Mouse (Mus musculus): ENCODE measurements around the gene Selp. TPM values are rescaled to one million over a fixed set of nuclear protein-coding genes. Genes with fewer than 3 reads are reported as not detected.

Selp gene
- polyA plus RNA-seq, 1 experiment from 2014 or later, result 0.08 TPM

- 84% methylated on average over 11 of the region's 11 CpGs for WGBS
- Histone ChIP-seq H3K27ac (replicated peaks) (no peak overlapping the region), H3K9ac (no peak overlapping the region), H3K27me3 (replicated peaks) (no peaks in the 10 kb centered on the region), H3K4me1 (no peaks in the 10 kb centered on the region), H3K4me2 (no peak overlapping the region), H3K4me3 (no peak overlapping the region), H3K36me3 (no peaks in the 10 kb centered on the region), H3K9me3 (no peaks in the 10 kb centered on the region)
- no peak for ATAC-seq (ENCODE audit: extremely low read depth, insufficient number of reproducible peaks, low FRiP score, low TSS enrichment)
Measured at GRCm38 (mm10) chr1:164079091-164079490, 36.0 kb upstream of the Selp start.

GRCm38 (mm10) chr1:164083046-164083445, 32.0 kb upstream of the Selp start:
- no peak overlapping the region for H3K4me3 ChIP-seq
- no peak overlapping the region for H3K9ac ChIP-seq
- ATAC-seq (ENCODE audit: extremely low read depth, insufficient number of reproducible peaks, low FRiP score, low TSS enrichment), result no peak
- no peaks in the 10 kb centered on the region for H3K36me3 ChIP-seq
- H3K4me2 ChIP-seq, result no peak overlapping the region
- H3K4me1 ChIP-seq, result no peaks in the 10 kb centered on the region
- WGBS, result 75% methylated on average over 4 of the region's 4 CpGs
- H3K9me3 ChIP-seq, result no peaks in the 10 kb centered on the region
- H3K27ac ChIP-seq (replicated peaks), result no peak overlapping the region
- no peaks in the 10 kb centered on the region for H3K27me3 ChIP-seq (replicated peaks)

- Histone ChIP-seq H3K9ac (no peak overlapping the region), H3K27me3 (replicated peaks) (no peaks in the 10 kb centered on the region), H3K4me1 (no peaks in the 10 kb centered on the region), H3K4me3 (no peak overlapping the region), H3K9me3 (no peaks in the 10 kb centered on the region), H3K36me3 (no peaks in the 10 kb centered on the region), H3K4me2 (no peak overlapping the region), H3K27ac (replicated peaks) (no peak overlapping the region)
- WGBS, result 69% methylated on average over 3 of the region's 3 CpGs
- no peak for ATAC-seq (ENCODE audit: extremely low read depth, insufficient number of reproducible peaks, low FRiP score, low TSS enrichment)
Measured at GRCm38 (mm10) chr1:164086797-164087196, 28.3 kb upstream of the Selp start.

DNA sequence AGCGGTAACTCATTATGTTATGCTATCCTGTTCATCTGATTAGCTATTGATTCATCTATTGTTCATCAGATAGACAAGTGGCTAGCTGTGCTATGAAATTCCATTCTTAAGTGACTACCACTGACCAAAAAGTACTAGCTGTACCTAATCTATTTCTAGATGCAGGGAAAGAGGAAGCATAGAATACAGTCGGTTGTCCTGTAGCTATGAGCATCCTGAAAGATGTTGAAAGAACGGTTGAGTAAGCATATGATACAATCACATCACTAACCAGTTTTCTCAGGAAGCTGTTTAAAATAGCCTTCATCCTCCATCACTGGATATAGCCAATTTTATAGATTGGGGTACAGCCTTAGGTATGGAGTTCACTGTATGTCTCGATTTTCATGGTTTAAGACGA, 27.2 kb upstream of the Selp start:
- Histone ChIP-seq H3K4me3 (no peak overlapping the region), H3K9me3 (no peaks in the 10 kb centered on the region), H3K27ac (replicated peaks) (no peak overlapping the region), H3K9ac (no peak overlapping the region), H3K36me3 (no peaks in the 10 kb centered on the region), H3K4me2 (no peak overlapping the region), H3K4me1 (no peaks in the 10 kb centered on the region), H3K27me3 (replicated peaks) (no peaks in the 10 kb centered on the region)
- no peak for ATAC-seq (ENCODE audit: extremely low read depth, insufficient number of reproducible peaks, low FRiP score, low TSS enrichment)
- 82% methylated on average over 5 of the region's 5 CpGs for WGBS

- H3K4me2 ChIP-seq, result no peak overlapping the region
- 34% methylated on average over 6 of the region's 6 CpGs for WGBS
Measured at GRCm38 (mm10) chr1:164096780-164097179, 18.3 kb upstream of the Selp start.

DNA sequence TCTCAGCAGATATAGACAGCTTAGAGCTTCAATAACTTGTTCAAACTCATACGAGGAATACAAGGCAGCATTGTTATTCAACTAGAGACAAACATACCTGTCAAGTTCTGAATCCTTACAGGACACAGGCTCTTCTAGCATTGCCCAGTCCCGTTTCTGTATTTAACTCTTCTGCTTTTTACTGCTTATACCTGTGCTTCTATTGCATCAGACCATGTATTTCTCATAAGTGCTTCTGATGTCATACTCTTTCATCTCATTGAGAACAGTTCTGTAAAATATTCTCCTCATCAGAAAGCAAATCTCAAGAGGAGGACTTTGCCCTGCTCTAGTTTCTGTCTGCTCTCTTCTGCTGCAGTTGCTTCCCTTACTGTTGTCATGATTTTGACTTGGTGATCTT, 17.2 kb upstream of the Selp start:
- Histone ChIP-seq H3K27ac (replicated peaks) (no peak overlapping the region), H3K4me2 (no peak overlapping the region), H3K4me1 (no peaks in the 10 kb centered on the region), H3K36me3 (no peaks in the 10 kb centered on the region), H3K27me3 (replicated peaks) (0 out of 2 replicates have a peak, but pooled peaks cover 2% of the 10 kb centered on the region), H3K4me3 (no peak overlapping the region), H3K9ac (no peak overlapping the region), H3K9me3 (no peaks in the 10 kb centered on the region)
- 72% methylated on average over 2 of the region's 2 CpGs for WGBS
- ATAC-seq (ENCODE audit: extremely low read depth, insufficient number of reproducible peaks, low FRiP score, low TSS enrichment), result no peak

More at GRCm38 (mm10) chr1:164096780-164097179, 18.3 kb upstream of the Selp start:
- H3K4me1 ChIP-seq, result no peaks in the 10 kb centered on the region
- H3K9ac ChIP-seq, result no peak overlapping the region
- H3K27ac ChIP-seq (replicated peaks), result no peak overlapping the region
- no peaks in the 10 kb centered on the region for H3K9me3 ChIP-seq
- 0 out of 2 replicates have a peak, but pooled peaks cover 2% of the 10 kb centered on the region for H3K27me3 ChIP-seq (replicated peaks)
- H3K4me3 ChIP-seq, result no peak overlapping the region
- ATAC-seq (ENCODE audit: extremely low read depth, insufficient number of reproducible peaks, low FRiP score, low TSS enrichment), result no peak
- no peaks in the 10 kb centered on the region for H3K36me3 ChIP-seq

- 0 out of 2 replicates have a peak, but pooled peaks cover 2% of the 10 kb centered on the region for H3K27me3 ChIP-seq (replicated peaks)
- no peak overlapping the region for H3K4me3 ChIP-seq
- H3K4me1 ChIP-seq, result no peaks in the 10 kb centered on the region
- H3K36me3 ChIP-seq, result no peaks in the 10 kb centered on the region
- no peaks in the 10 kb centered on the region for H3K9me3 ChIP-seq
- ATAC-seq (ENCODE audit: extremely low read depth, insufficient number of reproducible peaks, low FRiP score, low TSS enrichment), result no peak
- no peak overlapping the region for H3K4me2 ChIP-seq
- no peak overlapping the region for H3K27ac ChIP-seq (replicated peaks)
- no peak overlapping the region for H3K9ac ChIP-seq
- 62% methylated on average over 2 of the region's 2 CpGs for WGBS
Measured at GRCm38 (mm10) chr1:164098372-164098771, 16.7 kb upstream of the Selp start.

DNA sequence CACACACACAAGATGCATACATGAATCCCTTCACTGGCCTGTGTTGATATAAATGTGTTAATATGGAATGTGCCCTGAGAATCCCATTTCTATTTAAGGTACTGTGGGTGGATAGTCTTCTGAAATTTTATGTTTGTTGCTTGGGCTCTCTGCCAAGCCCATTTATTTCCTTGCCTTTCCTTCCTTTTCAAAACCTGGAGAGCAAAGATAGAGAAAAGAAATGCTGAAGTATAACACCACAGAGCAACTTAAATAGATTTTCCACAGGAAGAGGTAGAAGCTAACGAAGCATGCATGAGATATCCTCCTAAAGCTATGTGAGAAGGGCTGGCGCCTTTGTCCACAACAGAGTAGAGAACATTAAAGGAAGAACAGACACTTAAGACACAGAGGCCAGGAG, 5.3 kb upstream of the Selp start:
- WGBS, result 65% methylated on average over 2 of the region's 2 CpGs
- Histone ChIP-seq H3K4me2 (no peak overlapping the region), H3K36me3 (no peaks in the 10 kb centered on the region), H3K9me3 (no peaks in the 10 kb centered on the region), H3K27me3 (replicated peaks) (no peaks in the 10 kb centered on the region), H3K9ac (no peak overlapping the region), H3K4me3 (no peak overlapping the region), H3K27ac (replicated peaks) (no peak overlapping the region), H3K4me1 (no peaks in the 10 kb centered on the region)
- ATAC-seq (ENCODE audit: extremely low read depth, insufficient number of reproducible peaks, low FRiP score, low TSS enrichment), result no peak

GRCm38 (mm10) chr1:164110591-164111329, 4.3 kb upstream of the Selp start:
- WGBS, result 86% methylated on average over 9 of the region's 9 CpGs
- ATAC-seq (ENCODE audit: extremely low read depth, insufficient number of reproducible peaks, low FRiP score, low TSS enrichment), result no peak
- H3K4me3 ChIP-seq, result no peak overlapping the region
- H3K27ac ChIP-seq (replicated peaks), result no peak overlapping the region
- H3K36me3 ChIP-seq, result no peaks in the 10 kb centered on the region
- no peak overlapping the region for H3K9ac ChIP-seq
- H3K27me3 ChIP-seq (replicated peaks), result no peaks in the 10 kb centered on the region
- H3K4me1 ChIP-seq, result no peaks in the 10 kb centered on the region
- H3K4me2 ChIP-seq, result no peak overlapping the region
- H3K9me3 ChIP-seq, result no peaks in the 10 kb centered on the region

- no peak for ATAC-seq (ENCODE audit: extremely low read depth, insufficient number of reproducible peaks, low FRiP score, low TSS enrichment)
- no peaks in the 10 kb centered on the region for H3K36me3 ChIP-seq
- no peaks in the 10 kb centered on the region for H3K9me3 ChIP-seq
- H3K4me1 ChIP-seq, result peaks cover 4% of the 10 kb centered on the region; the same call in 1 of the 2 replicates
- no peaks in the 10 kb centered on the region for H3K27me3 ChIP-seq (replicated peaks)
- H3K4me2 ChIP-seq, result no peak overlapping the region
- WGBS, result 63% methylated on average over 5 of the region's 5 CpGs
- no peak overlapping the region for H3K27ac ChIP-seq (replicated peaks)
- H3K4me3 ChIP-seq, result no peak overlapping the region
- H3K9ac ChIP-seq, result no peak overlapping the region
Measured at GRCm38 (mm10) chr1:164114280-164114679, 784 bp upstream of the Selp start.

DNA sequence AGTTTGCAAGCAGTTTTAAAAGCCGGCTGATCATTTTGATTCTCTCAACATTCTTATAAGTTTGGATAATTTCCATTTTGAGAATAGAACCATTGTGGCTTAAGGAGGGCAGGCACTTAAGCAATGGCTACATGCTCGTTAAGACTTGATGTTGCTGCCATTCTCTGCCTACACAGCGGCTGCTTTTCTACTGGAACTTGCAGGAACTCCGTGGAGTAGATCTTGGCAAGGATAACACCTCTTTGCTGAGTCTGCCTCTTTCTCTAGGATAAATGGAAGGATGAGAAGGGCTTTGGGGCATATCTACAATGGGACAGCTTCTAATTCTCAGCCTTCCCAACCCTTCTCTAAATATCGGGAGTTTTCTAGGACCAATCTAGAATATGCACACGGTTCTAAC, 583 bp downstream of the Selp start:
- H3K4me2 ChIP-seq, result no peak overlapping the region
- 74% methylated on average over 6 of the region's 6 CpGs for WGBS
- peaks cover 4% of the 10 kb centered on the region; the same call in 1 of the 2 replicates for H3K4me1 ChIP-seq
- no peaks in the 10 kb centered on the region for H3K36me3 ChIP-seq
- no peaks in the 10 kb centered on the region for H3K27me3 ChIP-seq (replicated peaks)
- ATAC-seq (ENCODE audit: extremely low read depth, insufficient number of reproducible peaks, low FRiP score, low TSS enrichment), result no peak
- no peak overlapping the region for H3K9ac ChIP-seq
- no peak overlapping the region for H3K27ac ChIP-seq (replicated peaks)
- no peaks in the 10 kb centered on the region for H3K9me3 ChIP-seq
- no peak overlapping the region for H3K4me3 ChIP-seq

GRCm38 (mm10) chr1:164117869-164118268, 2.8 kb downstream of the Selp start:
- H3K9ac ChIP-seq, result no peak overlapping the region
- H3K4me2 ChIP-seq, result no peak overlapping the region
- WGBS, result 86% methylated on average over 6 of the region's 6 CpGs
- no peak overlapping the region for H3K4me3 ChIP-seq
- peaks cover 8% of the 10 kb centered on the region; the same call in 1 of the 2 replicates for H3K4me1 ChIP-seq
- no peaks in the 10 kb centered on the region for H3K36me3 ChIP-seq
- no peaks in the 10 kb centered on the region for H3K27me3 ChIP-seq (replicated peaks)
- no peaks in the 10 kb centered on the region for H3K9me3 ChIP-seq
- H3K27ac ChIP-seq (replicated peaks), result no peak overlapping the region
- no peak for ATAC-seq (ENCODE audit: extremely low read depth, insufficient number of reproducible peaks, low FRiP score, low TSS enrichment)

Data from heart, embryonic 13.5 days (tissue).